Mouse (Mus musculus) neural tube, embryonic 14.5 days (tissue): ENCODE measurements at regions not wholly inside any gene's neighbourhood (a gene's known extent, or its start where the extent isn't known, plus 50 kb on each side); places are given as distances from the start of the nearest gene placed in this dataset.

Source experiments
- ATAC-seq: fragments of 200-750 bp; cut with Nextera tagmentation; 2 replicates; pipeline ENCODE4 v1.8.0; 2017; ENCODE audit warnings: low read depth, mild to moderate bottlenecking, moderate TSS enrichment, moderate library complexity
- H3K27ac ChIP-seq: fragments of 300-500 bp; sonication (generic); 2 replicates; pipeline ENCODE4 v1.5.1; 2014; ENCODE audit warnings: low read depth, mild to moderate bottlenecking, control low read depth, low read length, moderate library complexity, mixed read lengths
- H3K27me3 ChIP-seq: fragments of 300-500 bp; sonication (generic); 2 replicates; pipeline ENCODE4 v1.6.1; 2014; ENCODE audit warnings: low read length; ENCODE audit not compliant: control insufficient read depth, insufficient read depth
- H3K36me3 ChIP-seq: fragments of 300-500 bp; sonication (generic); 2 replicates; pipeline ENCODE4 v1.6.1; 2014; ENCODE audit warnings: low read length, mixed read lengths; ENCODE audit not compliant: control insufficient read depth, insufficient read depth
- H3K4me1 ChIP-seq: fragments of 300-500 bp; sonication (generic); 2 replicates; pipeline ENCODE4 v1.6.1; 2014; ENCODE audit warnings: low read length; ENCODE audit not compliant: control insufficient read depth, insufficient read depth
- H3K4me2 ChIP-seq: fragments of 300-500 bp; sonication (generic); 2 replicates; pipeline ENCODE4 v1.6.1; 2014; ENCODE audit warnings: mild to moderate bottlenecking, low read depth, low read length, control low read depth
- H3K4me3 ChIP-seq: fragments of 300-500 bp; sonication (generic); 2 replicates; pipeline ENCODE4 v1.5.1; 2014; ENCODE audit warnings: low read depth, low read length, control low read depth, mixed read lengths
- H3K9ac ChIP-seq: fragments of 300-500 bp; sonication (generic); replicated peaks from 2 replicates; pipeline ENCODE4 v1.6.1; 2014; ENCODE audit warnings: low read depth, mild to moderate bottlenecking, control low read depth, low read length, mixed read lengths
- H3K9me3 ChIP-seq: fragments of 300-500 bp; sonication (generic); 2 replicates; pipeline ENCODE4 v1.6.1; 2016; ENCODE audit warnings: low read length; ENCODE audit not compliant: control insufficient read depth
- WGBS: fragments of 180-500 bp; shearing (Covaris S2); extraction: QIAGEN DNeasy Blood & Tissue Kit; methylation state at CpG from one replicate; pipeline ENCODE4 v1.1.7; 2014; 5-methylcytosine and 5-hydroxymethylcytosine counted together

DNA sequence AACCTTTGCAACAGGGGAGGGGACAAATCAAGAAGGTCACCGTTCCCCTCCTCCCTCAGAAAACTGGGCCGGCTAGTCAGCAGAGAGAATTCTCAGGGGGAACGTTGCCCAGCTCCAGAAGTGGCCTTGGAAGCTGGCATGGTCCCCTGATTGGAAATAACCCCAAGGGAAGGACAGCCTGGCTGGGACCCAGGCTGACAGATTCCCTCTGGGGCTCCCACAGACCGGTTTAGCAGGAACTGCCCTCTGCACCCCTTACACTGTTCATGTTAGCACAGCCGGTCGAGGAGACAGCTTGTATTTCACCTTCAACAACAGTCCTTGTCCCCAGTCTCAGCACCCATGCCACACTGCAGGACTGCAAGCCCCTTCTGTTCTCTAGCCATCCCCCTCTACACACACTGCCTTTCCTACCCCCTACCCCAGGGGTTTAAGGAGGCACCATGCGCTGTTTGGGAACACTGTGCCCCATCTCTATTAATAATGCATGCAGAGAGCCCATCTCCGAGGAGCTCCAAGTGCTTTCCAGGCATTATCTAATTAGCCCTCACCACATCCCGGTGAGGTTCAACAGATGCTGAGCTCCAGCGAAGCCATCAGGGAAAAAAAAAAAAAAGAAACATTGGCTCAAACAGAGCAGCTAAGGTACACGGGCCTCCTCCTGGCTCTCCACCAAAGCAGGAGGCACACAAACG lies 106.5 kb upstream of the Jarid2 start:
- H3K27me3 ChIP-seq: no peaks in the 10 kb centered on the region
- no peak overlapping the region for H3K4me2 ChIP-seq
- H3K9me3 ChIP-seq: no peaks in the 10 kb centered on the region
- ATAC-seq: peak; percentile 41; the same call in 1 of the 2 replicates
- H3K27ac ChIP-seq: peak overlapping the region; percentile 48; the same call in 1 of the 2 replicates
- no peaks in the 10 kb centered on the region for H3K36me3 ChIP-seq
- H3K4me3 ChIP-seq: no peak overlapping the region
- H3K4me1 ChIP-seq: 0 out of 2 replicates have a peak, but pooled peaks cover 9% of the 10 kb centered on the region
- 30% methylated on average over 12 of the region's 12 CpGs for WGBS
- no peak overlapping the region for H3K9ac ChIP-seq

GRCm38 (mm10) chr13:44624716-44625115 lies 104.6 kb upstream of the Jarid2 start:
- Histone ChIP-seq H3K4me3 (no peak overlapping the region), H3K36me3 (no peaks in the 10 kb centered on the region), H3K9ac (no peak overlapping the region), H3K4me2 (no peak overlapping the region), H3K27me3 (no peaks in the 10 kb centered on the region), H3K27ac (no peak overlapping the region), H3K9me3 (no peaks in the 10 kb centered on the region), H3K4me1 (0 out of 2 replicates have a peak, but pooled peaks cover 9% of the 10 kb centered on the region)
- 61% methylated on average over 13 of the region's 13 CpGs for WGBS
- ATAC-seq: no peak

DNA sequence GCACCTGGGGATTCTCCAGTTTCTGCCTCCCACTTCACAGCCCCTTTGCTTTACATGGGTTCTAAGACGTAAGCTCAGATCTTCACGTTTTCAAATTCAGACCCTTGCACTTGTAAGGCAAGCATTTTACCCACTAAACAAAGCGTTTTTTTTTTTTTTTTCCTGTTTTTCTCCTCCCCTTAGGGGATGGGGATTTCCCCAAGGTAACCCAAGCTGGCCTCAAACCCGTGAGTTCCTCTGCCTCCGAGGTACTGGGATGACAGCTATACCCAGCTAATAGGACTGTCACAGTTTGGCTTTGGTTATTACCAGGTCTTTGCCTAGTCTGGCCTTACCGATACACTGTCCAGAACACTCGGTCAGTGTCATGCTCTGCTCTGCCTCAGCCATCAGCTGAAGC lies 103.5 kb upstream of the Jarid2 start:
- 66% methylated on average over 7 of the region's 7 CpGs for WGBS
- Histone ChIP-seq H3K9me3 (no peaks in the 10 kb centered on the region), H3K4me3 (no peak overlapping the region), H3K4me1 (0 out of 2 replicates have a peak, but pooled peaks cover 9% of the 10 kb centered on the region), H3K27me3 (no peaks in the 10 kb centered on the region), H3K9ac (no peak overlapping the region), H3K4me2 (no peak overlapping the region), H3K27ac (no peak overlapping the region), H3K36me3 (no peaks in the 10 kb centered on the region)
- no peak for ATAC-seq

DNA sequence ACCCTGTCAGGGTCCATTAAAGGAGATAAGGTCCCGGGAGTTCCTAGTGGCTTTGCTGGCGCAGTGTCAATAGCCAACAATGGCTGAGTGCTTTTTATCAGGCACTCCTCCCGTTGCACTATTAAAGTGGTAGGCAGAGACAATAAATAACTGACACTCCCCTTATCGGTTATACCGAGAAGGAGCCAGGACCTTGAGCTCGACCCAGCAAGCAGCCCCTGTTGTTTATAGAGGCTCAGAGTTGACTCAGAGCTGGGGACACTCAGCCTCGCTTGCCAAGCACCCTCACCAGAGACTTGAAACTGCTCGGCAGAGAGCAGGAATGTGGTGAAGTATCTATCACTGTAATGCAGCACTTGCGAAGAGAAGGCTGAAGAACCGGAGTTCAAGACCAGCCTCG lies 102.5 kb upstream of the Jarid2 start:
- 0 out of 2 replicates have a peak, but pooled peaks cover 9% of the 10 kb centered on the region for H3K4me1 ChIP-seq
- no peak for ATAC-seq
- WGBS: 40% methylated on average over 11 of the region's 11 CpGs

DNA sequence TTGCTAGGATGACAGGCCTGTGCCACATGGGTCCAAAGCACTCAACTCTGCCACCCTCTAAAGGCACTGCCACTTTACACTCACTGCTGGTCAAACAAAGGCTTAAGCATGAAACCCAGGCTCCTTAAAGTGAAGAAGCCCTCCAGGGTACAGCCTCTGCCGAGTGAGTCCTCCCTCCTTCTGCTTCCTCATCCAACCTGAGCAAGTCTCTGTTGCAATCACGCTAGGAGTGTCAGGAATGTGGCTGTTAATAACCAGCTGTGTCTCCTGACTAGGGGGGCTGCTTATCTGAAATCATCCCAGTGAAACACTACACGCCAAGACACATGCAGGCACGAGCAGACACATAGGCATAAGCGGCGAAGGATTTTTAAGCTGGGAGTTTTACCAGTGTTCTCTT lies 99.2 kb upstream of the Jarid2 start:
- Histone ChIP-seq H3K4me3 (no peak overlapping the region), H3K27me3 (no peaks in the 10 kb centered on the region), H3K36me3 (no peaks in the 10 kb centered on the region), H3K9me3 (no peaks in the 10 kb centered on the region), H3K9ac (no peak overlapping the region), H3K4me2 (no peak overlapping the region), H3K27ac (no peak overlapping the region), H3K4me1 (0 out of 2 replicates have a peak, but pooled peaks cover 2% of the 10 kb centered on the region)
- no peak for ATAC-seq
- WGBS: 52% methylated on average over 6 of the region's 6 CpGs

More for the DNA sequence above, 102.5 kb upstream of the Jarid2 start:
- no peaks in the 10 kb centered on the region for H3K9me3 ChIP-seq
- H3K27ac ChIP-seq: no peak overlapping the region
- H3K36me3 ChIP-seq: no peaks in the 10 kb centered on the region
- no peak overlapping the region for H3K4me2 ChIP-seq
- H3K9ac ChIP-seq: no peak overlapping the region
- H3K27me3 ChIP-seq: no peaks in the 10 kb centered on the region
- no peak overlapping the region for H3K4me3 ChIP-seq

- WGBS: 9% methylated on average over 11 of the region's 11 CpGs
- no peak for ATAC-seq
- H3K4me1 ChIP-seq: 0 out of 2 replicates have a peak, but pooled peaks cover 4% of the 10 kb centered on the region
- H3K9me3 ChIP-seq: no peaks in the 10 kb centered on the region
- no peak overlapping the region; the same call in 1 of the 2 replicates for H3K4me2 ChIP-seq
- no peaks in the 10 kb centered on the region for H3K27me3 ChIP-seq
- no peaks in the 10 kb centered on the region for H3K36me3 ChIP-seq
- H3K9ac ChIP-seq: no peak overlapping the region
- H3K4me3 ChIP-seq: no peak overlapping the region
- no peak overlapping the region for H3K27ac ChIP-seq
These were observed 94.7 kb upstream of the Jarid2 start for GRCm38 (mm10) chr13:44634616-44635015.

GRCm38 (mm10) chr13:44635221-44636007 lies 93.9 kb upstream of the Jarid2 start:
- ATAC-seq: no peak; the same call in 1 of the 2 replicates

DNA sequence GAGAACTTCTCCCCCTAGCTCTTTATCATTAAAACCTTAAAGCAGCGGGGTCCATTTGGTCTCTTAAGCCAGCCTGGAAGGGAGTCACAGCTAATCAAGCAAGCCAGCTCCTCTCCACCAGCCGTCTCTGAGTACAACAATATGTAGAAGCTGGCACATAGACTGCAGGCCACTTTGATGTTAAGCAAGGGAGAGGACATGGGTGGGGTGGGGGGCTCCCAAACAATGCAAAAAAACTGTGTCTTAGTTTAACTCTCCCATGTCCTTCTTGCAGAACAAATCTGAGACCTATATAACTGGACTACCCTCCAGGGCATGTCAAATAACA lies 93.3 kb upstream of the Jarid2 start:
- no peak for ATAC-seq
- Histone ChIP-seq H3K4me1 (0 out of 2 replicates have a peak, but pooled peaks cover 4% of the 10 kb centered on the region), H3K27me3 (no peaks in the 10 kb centered on the region), H3K27ac (no peak overlapping the region), H3K4me2 (no peak overlapping the region), H3K4me3 (no peak overlapping the region), H3K9ac (no peak overlapping the region), H3K9me3 (no peaks in the 10 kb centered on the region), H3K36me3 (no peaks in the 10 kb centered on the region)
- 9% methylated on average over 2 of the region's 2 CpGs for WGBS

More at GRCm38 (mm10) chr13:44635221-44636007, 93.9 kb upstream of the Jarid2 start:
- H3K4me3 ChIP-seq: no peak overlapping the region
- peak overlapping the region; percentile 24; the same call in 1 of the 2 replicates for H3K4me2 ChIP-seq
- H3K27ac ChIP-seq: no peak overlapping the region
- 3% methylated on average over 10 of the region's 12 CpGs for WGBS
- no peaks in the 10 kb centered on the region for H3K27me3 ChIP-seq
- H3K9ac ChIP-seq: no peak overlapping the region
- no peaks in the 10 kb centered on the region for H3K36me3 ChIP-seq
- 0 out of 2 replicates have a peak, but pooled peaks cover 4% of the 10 kb centered on the region for H3K4me1 ChIP-seq
- H3K9me3 ChIP-seq: no peaks in the 10 kb centered on the region

DNA sequence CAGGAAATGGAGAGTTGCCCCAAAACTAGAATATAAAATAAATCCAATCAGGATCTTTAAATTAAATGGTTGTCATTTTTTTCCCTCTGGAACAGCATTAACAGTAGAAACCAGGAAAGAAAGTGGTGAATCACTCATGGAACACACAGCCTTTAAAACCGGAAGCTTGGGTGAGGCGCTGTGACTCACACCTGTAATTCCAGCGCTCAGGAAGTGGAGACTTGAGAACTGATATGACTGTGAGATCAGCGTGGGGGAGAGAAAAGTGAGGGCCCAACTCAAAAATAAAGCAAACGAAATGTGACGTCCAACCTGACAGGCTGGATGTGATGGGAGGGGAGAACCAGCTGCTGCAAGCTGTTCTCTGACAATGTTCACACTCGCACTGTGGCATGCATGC lies 86.9 kb upstream of the Jarid2 start:
- no peak overlapping the region for H3K4me3 ChIP-seq
- H3K36me3 ChIP-seq: no peaks in the 10 kb centered on the region
- H3K27me3 ChIP-seq: no peaks in the 10 kb centered on the region
- H3K9me3 ChIP-seq: no peaks in the 10 kb centered on the region
- no peak overlapping the region for H3K9ac ChIP-seq
- H3K27ac ChIP-seq: no peak overlapping the region
- WGBS: 89% methylated on average over 7 of the region's 7 CpGs
- no peaks in the 10 kb centered on the region for H3K4me1 ChIP-seq
- H3K4me2 ChIP-seq: no peak overlapping the region
- no peak for ATAC-seq
